Mouse (Mus musculus) NIH3T3 (cell line): ENCODE measurements at regions not wholly inside any gene's neighbourhood (a gene's known extent, or its start where the extent isn't known, plus 50 kb on each side); places are given as distances from the start of the nearest gene placed in this dataset.

ENCODE experiments used
- DNase-seq: peaks from one replicate; pipeline ENCODE4 v3.0.0-alpha.2; 2012; ENCODE audit warnings: low read depth

- peak; percentile 50 for DNase-seq
Observed at GRCm38 (mm10) chr3:43700711-43701110, 1677.5 kb upstream of the Pcdh10 start.

- DNase-seq = peak; percentile 23
Observed at GRCm38 (mm10) chr3:43719768-43720383, 1658.3 kb upstream of the Pcdh10 start.
